7 mouse cellular contexts compared by ENCODE assay signal in genomic region chr11:84072904-84073651, GRCm38 (mm10). TPM values are rescaled to one million over a fixed set of nuclear protein-coding genes. Genes with fewer than 3 reads are reported as not detected.
DNase-seq lines count a peak whose midpoint lies in the region; ATAC-seq lines count a peak whose summit lies in the region.

No protein-coding gene starts in this region.

- H3K27me3 ChIP-seq in limb, embryonic 15.5 days: peaks cover 7% of the 10 kb centered on the region
- peaks cover 33% of the 10 kb centered on the region for H3K27me3 ChIP-seq in forebrain, embryonic 10.5 days (ENCODE audit: poor library complexity, severe bottlenecking)

- H3K9me3 ChIP-seq in limb, embryonic 15.5 days: no peaks in the 10 kb centered on the region
- H3K9me3 ChIP-seq in forebrain, embryonic 10.5 days: no peaks in the 10 kb centered on the region

- H3K27ac ChIP-seq in limb, embryonic 15.5 days: peak overlapping the region; percentile 14; the same call in 1 of the 2 replicates
- no peak overlapping the region for H3K27ac ChIP-seq in forebrain, embryonic 10.5 days

- ATAC-seq in limb, embryonic 15.5 days (ENCODE audit: insufficient number of reproducible peaks, low FRiP score, low TSS enrichment, low read depth): peak; percentile 54; the same call in 1 of the 2 replicates

- H3K9ac ChIP-seq in limb, embryonic 15.5 days: no peak overlapping the region

- no peaks in the 10 kb centered on the region for H3K36me3 ChIP-seq in limb, embryonic 15.5 days
- H3K36me3 ChIP-seq in forebrain, embryonic 10.5 days (replicated peaks): peaks cover 3% of the 10 kb centered on the region; the same call in 1 of the 2 replicates

- H3K4me1 ChIP-seq in limb, embryonic 15.5 days: peaks cover 26% of the 10 kb centered on the region
- peaks cover 21% of the 10 kb centered on the region for H3K4me1 ChIP-seq in forebrain, embryonic 10.5 days

- no peak overlapping the region for H3K4me2 ChIP-seq in limb, embryonic 15.5 days

- DNase-seq in CD4-positive helper T cell, adult 2 months (ENCODE audit: low read depth, low spot score): peak; percentile 46
- DNase-seq in NIH3T3 (ENCODE audit: low read depth): peak; percentile 86
- DNase-seq in gastrocnemius, postnatal 25 days: peak; percentile 49
- no peak for DNase-seq in urinary bladder, postnatal 14 days (ENCODE audit: low spot score)
- DNase-seq in forebrain, embryonic 10.5 days (ENCODE audit: extremely low spot score, low spot score): no peak
- no peak for DNase-seq in c-Kit-positive CD71-positive TER-119-positive erythroid progenitor cells, embryonic 14.5 days (ENCODE audit: low spot score)

- WGBS in limb, embryonic 15.5 days: 21% methylated on average over 9 of the region's 9 CpGs
- whole genome bisulfite sequencing in forebrain, embryonic 10.5 days: 61% methylated on average over 9 of the region's 9 CpGs

- H3K4me3 ChIP-seq in limb, embryonic 15.5 days: no peak overlapping the region
- no peak overlapping the region for H3K4me3 ChIP-seq in forebrain, embryonic 10.5 days

RNA-seq across cellular contexts. Expression of gene Dusp14, which starts 4.0 kb away (rescaled TPM):
- 1 to 10 TPM; 5.0 to 6.3 TPM for total RNA-seq in gastrocnemius, postnatal 25 days (2021)
- polyA plus RNA-seq in limb, embryonic 15.5 days (2015; fragmentation: Nextera tagmentation; extraction: Ambion mirVana): 22.9 and 28.1 TPM in 2 replicates
- polyA plus RNA-seq in forebrain, embryonic 10.5 days (2016; fragmentation: Nextera tagmentation; extraction: Ambion mirVana): 12.0 and 12.5 TPM in 2 replicates

RNA-seq across cellular contexts. Expression of gene Tada2a, which starts 56.3 kb away (rescaled TPM):
- total RNA-seq in gastrocnemius, postnatal 25 days (2021): 1 to 10 TPM; 8.0 to 8.7 TPM
- 30.0 and 32.8 TPM in 2 replicates for polyA plus RNA-seq in limb, embryonic 15.5 days (2015; fragmentation: Nextera tagmentation; extraction: Ambion mirVana)
- polyA plus RNA-seq in forebrain, embryonic 10.5 days (2016; fragmentation: Nextera tagmentation; extraction: Ambion mirVana): 43.6 and 43.7 TPM in 2 replicates

RNA-seq across cellular contexts. Expression of gene Acaca, which starts 56.4 kb away (rescaled TPM):
- 10 to 100 TPM; 13.4 to 20.3 TPM for total RNA-seq in gastrocnemius, postnatal 25 days (2021)
- polyA plus RNA-seq in limb, embryonic 15.5 days (2015; fragmentation: Nextera tagmentation; extraction: Ambion mirVana): 12.4 and 13.0 TPM in 2 replicates
- polyA plus RNA-seq in forebrain, embryonic 10.5 days (2016; fragmentation: Nextera tagmentation; extraction: Ambion mirVana): 25.6 and 26.8 TPM in 2 replicates

Comparison
In these comparisons a context has a peak if more than half of its experiments do, and no peak if none do; other contexts are left out.
1. DNase-seq: peak in CD4-positive helper T cell, adult 2 months (single experiment), NIH3T3 (single experiment) and gastrocnemius, postnatal 25 days (single experiment); none in urinary bladder, postnatal 14 days (single experiment), forebrain, embryonic 10.5 days (single experiment) and c-Kit-positive CD71-positive TER-119-positive erythroid progenitor cells, embryonic 14.5 days (single experiment).